Mouse (Mus musculus) limb, embryonic 14.5 days (tissue): ENCODE results near the gene Mgat3. TPM values are rescaled to one million over a fixed set of nuclear protein-coding genes. Genes with fewer than 3 reads are reported as not detected.

Experiments
- ATAC-seq: fragments of 200-750 bp; cut with Nextera tagmentation; 2 replicates; pipeline ENCODE4 v1.8.0; 2017; ENCODE audit warnings: low read depth, moderate number of reproducible peaks, moderate TSS enrichment; ENCODE audit not compliant: low FRiP score
- DNase-seq: peaks from one replicate; pipeline ENCODE4 v3.0.0-alpha.2; 2015; ENCODE audit warnings: low spot score
- H3K27ac ChIP-seq: fragments of 300-500 bp; sonication (generic); replicated peaks from 2 replicates; pipeline ENCODE4 v1.5.1; 2014; ENCODE audit warnings: low read depth, mild to moderate bottlenecking, low read length, moderate library complexity, mixed read lengths
- H3K27me3 ChIP-seq: fragments of 300-500 bp; sonication (generic); 2 replicates; pipeline ENCODE4 v1.6.1; 2014; ENCODE audit warnings: low read length, mixed read lengths; ENCODE audit not compliant: control insufficient read depth, insufficient read depth
- H3K36me3 ChIP-seq: fragments of 300-500 bp; sonication (generic); 2 replicates; pipeline ENCODE4 v1.6.1; 2014; ENCODE audit warnings: mild to moderate bottlenecking, low read length, moderate library complexity, mixed read lengths; ENCODE audit not compliant: control insufficient read depth, insufficient read depth
- H3K4me1 ChIP-seq: fragments of 300-500 bp; sonication (generic); 2 replicates; pipeline ENCODE4 v1.6.1; 2014; ENCODE audit warnings: antibody characterized with exemption, low read length, mixed read lengths; ENCODE audit not compliant: control insufficient read depth, insufficient read depth
- H3K4me2 ChIP-seq: fragments of 300-500 bp; sonication (generic); replicated peaks from 2 replicates; pipeline ENCODE4 v1.6.1; 2014; ENCODE audit warnings: low read depth, mild to moderate bottlenecking, low read length, moderate library complexity; ENCODE audit not compliant: severe bottlenecking
- H3K4me3 ChIP-seq: fragments of 300-500 bp; sonication (generic); replicated peaks from 2 replicates; pipeline ENCODE4 v1.5.1; 2014; ENCODE audit warnings: low read length
- H3K9ac ChIP-seq: fragments of 300-500 bp; sonication (generic); 2 replicates; pipeline ENCODE4 v1.6.1; 2014; ENCODE audit warnings: mild to moderate bottlenecking, low read depth, low read length, moderate library complexity; ENCODE audit not compliant: severe bottlenecking
- H3K9me3 ChIP-seq: fragments of 300-500 bp; sonication (generic); 2 replicates; pipeline ENCODE4 v1.6.1; 2016; ENCODE audit warnings: low read length; ENCODE audit not compliant: control insufficient read depth
- POLR2A ChIP-seq: fragments of 200-500 bp; IDR thresholded peaks from 2 replicates; pipeline ENCODE4 v1.8.0; 2012; ENCODE audit warnings: inconsistent platforms, mild to moderate bottlenecking, moderate library complexity, borderline replicate concordance; ENCODE audit not compliant: insufficient read depth, insufficient read length; ENCODE audit errors: extremely low read depth
- whole genome bisulfite sequencing: fragments of 180-500 bp; shearing (Covaris S2); extraction: QIAGEN DNeasy Blood & Tissue Kit; methylation state at CpG from one replicate; pipeline ENCODE4 v1.1.7; 2014; 5-methylcytosine and 5-hydroxymethylcytosine counted together
- polyA plus RNA-seq, 2 experiments: library from polyadenylated mRNA; depleted of rRNA in 1 of 2; stranded (reverse) in 1 of 2; unstranded in 1 of 2; fragments of >200 nt; fragmentation: Nextera tagmentation in 1 of 2; extraction: Ambion mirVana in 1 of 2; gene quantifications; 2 replicates each; pipeline versions ENCODE4 v1.2.1 to v1.2.3; 2012 to 2014

The Mgat3 gene
- polyA plus RNA-seq, 2 experiments = 6.7 to 18.1 TPM

DNA sequence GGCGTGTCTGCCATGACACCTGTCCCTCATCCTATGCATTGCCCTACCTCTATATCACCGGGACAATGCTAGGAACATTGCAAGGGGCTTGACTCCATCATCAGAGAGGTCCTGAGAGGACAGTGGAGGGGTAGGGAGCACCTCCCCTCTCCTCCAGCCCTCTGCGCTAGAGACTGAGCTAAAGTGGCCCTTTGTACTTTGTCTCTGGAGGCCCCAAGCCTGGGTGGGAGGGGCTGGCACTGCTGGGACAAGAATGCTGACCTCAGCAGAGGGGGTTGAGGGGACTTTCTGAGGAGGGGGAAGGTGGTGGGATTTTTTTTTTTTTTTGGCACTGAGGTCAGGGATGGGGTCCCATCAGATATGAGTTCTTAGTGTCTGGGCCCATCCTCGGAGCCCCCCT is 16.6 kb downstream of the Mgat3 start:
- Histone ChIP-seq H3K9ac (no peak overlapping the region), H3K9me3 (no peaks in the 10 kb centered on the region), H3K27me3 (no peaks in the 10 kb centered on the region), H3K4me2 (no peak overlapping the region), H3K27ac (no peak overlapping the region), H3K4me3 (no peak overlapping the region), H3K36me3 (no peaks in the 10 kb centered on the region; the same call in 1 of the 2 replicates), H3K4me1 (no peaks in the 10 kb centered on the region)
- TF ChIP-seq POLR2A = no peak
- 83% methylated on average over 4 of the region's 4 CpGs for WGBS
- no peak for ATAC-seq
- DNase-seq = no peak

DNA sequence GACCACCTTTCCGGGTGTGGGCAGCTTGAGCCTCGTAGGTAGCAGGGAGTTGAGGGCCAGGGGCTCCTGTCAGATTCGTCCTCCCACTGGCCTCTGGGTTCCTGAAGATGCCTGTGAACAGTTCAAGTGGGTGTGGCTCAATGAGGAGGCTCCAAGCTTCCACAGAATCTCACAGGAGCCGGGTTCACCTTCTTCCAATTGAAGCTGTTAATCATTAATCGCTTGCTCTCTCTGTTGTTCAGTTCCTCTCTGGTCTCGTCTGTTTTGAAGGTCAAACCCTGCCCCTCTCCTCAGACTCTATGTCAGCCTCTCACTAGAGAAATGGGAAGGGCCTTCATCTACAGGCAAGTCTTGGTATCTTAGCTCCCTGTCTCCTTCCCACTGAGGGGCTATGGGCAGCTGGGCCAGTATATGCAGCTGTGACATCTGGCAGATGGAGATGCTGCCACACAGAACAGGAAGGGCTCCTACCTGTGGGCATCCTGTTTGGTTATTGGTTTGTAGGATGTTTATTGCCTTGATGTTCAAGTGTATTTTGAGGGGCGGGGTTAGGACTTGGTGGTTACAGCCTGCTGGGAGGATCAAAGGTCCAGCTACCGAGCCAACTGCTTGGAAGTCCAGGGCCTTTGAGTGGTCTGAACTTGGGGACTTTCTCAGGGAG is 18.2 kb downstream of the Mgat3 start:
- Histone ChIP-seq H3K4me1 (no peaks in the 10 kb centered on the region), H3K4me2 (no peak overlapping the region), H3K9ac (no peak overlapping the region), H3K27me3 (no peaks in the 10 kb centered on the region), H3K27ac (no peak overlapping the region), H3K4me3 (no peak overlapping the region), H3K36me3 (no peaks in the 10 kb centered on the region; the same call in 1 of the 2 replicates), H3K9me3 (no peaks in the 10 kb centered on the region)
- no peak for TF ChIP-seq POLR2A
- WGBS = 68% methylated on average over 8 of the region's 8 CpGs
- DNase-seq = no peak
- ATAC-seq = no peak

- Histone ChIP-seq H3K27me3 (no peaks in the 10 kb centered on the region), H3K4me2 (no peak overlapping the region), H3K27ac (no peak overlapping the region), H3K4me1 (no peaks in the 10 kb centered on the region), H3K36me3 (no peaks in the 10 kb centered on the region; the same call in 1 of the 2 replicates), H3K4me3 (no peak overlapping the region), H3K9me3 (no peaks in the 10 kb centered on the region), H3K9ac (no peak overlapping the region)
- 88% methylated on average over 5 of the region's 6 CpGs for WGBS
- ATAC-seq (no peak), DNase-seq (no peak)
- TF ChIP-seq POLR2A = no peak
Measured at GRCm38 (mm10) chr15:80192246-80192585, 18.7 kb downstream of the Mgat3 start.

DNA sequence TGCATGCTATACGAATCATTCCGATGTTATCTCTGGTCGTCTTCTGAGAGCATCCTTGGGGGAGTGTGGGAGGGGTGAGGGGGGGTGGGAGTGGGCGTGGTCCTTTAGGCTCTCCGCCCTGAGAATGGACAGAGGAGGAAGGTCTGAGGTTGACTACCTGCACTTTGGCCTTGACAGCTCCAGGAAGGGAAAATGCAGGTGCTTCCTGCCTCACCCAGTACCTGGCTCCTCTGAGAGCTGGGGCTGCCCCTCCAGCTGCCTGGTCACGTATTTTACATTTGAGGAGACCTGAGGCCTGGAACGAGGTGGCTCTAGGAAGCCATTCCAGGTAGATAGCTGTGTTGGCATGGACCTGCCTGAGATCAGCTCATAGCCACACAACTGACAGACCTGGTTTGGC is 19.3 kb downstream of the Mgat3 start:
- no peak for DNase-seq
- Histone ChIP-seq H3K36me3 (no peaks in the 10 kb centered on the region; the same call in 1 of the 2 replicates), H3K27me3 (no peaks in the 10 kb centered on the region), H3K9ac (no peak overlapping the region), H3K4me2 (no peak overlapping the region), H3K4me1 (no peaks in the 10 kb centered on the region), H3K4me3 (no peak overlapping the region), H3K9me3 (no peaks in the 10 kb centered on the region), H3K27ac (no peak overlapping the region)
- no peak for ATAC-seq
- TF ChIP-seq POLR2A = no peak
- 92% methylated on average over 7 of the region's 7 CpGs for WGBS

DNA sequence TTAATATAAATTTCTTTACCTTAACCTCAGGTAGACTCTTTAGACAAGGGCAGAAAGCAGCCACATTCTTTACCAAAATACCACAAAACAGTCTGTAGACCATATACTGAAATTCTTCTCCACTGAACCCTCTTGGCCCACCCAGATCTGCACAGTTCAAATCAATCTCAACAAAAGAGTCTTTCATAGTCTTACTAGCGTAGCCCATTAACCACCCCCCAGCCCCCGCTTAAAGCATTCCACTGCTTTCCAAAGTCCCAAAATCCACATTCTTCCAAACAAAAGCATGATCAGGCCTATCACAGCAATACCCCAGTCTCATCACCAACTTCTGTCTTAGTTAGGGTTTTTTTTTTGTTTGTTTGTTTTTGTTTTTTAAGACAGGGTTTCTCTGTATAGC is 26.0 kb downstream of the Mgat3 start:
- H3K9me3 ChIP-seq = no peaks in the 10 kb centered on the region
- no peaks in the 10 kb centered on the region; the same call in 1 of the 2 replicates for H3K36me3 ChIP-seq
- H3K27me3 ChIP-seq = no peaks in the 10 kb centered on the region
- DNase-seq = no peak
- no peaks in the 10 kb centered on the region for H3K4me1 ChIP-seq
- H3K27ac ChIP-seq = no peak overlapping the region
- H3K4me2 ChIP-seq = no peak overlapping the region
- 77% methylated on average over 2 of the region's 2 CpGs for WGBS
- no peak for TF ChIP-seq POLR2A
- H3K9ac ChIP-seq = no peak overlapping the region
- H3K4me3 ChIP-seq = no peak overlapping the region
- no peak for ATAC-seq
